Mouse (Mus musculus): Measurements from ENCODE around the gene 1700029I15Rik. TPM values are rescaled to one million over a fixed set of nuclear protein-coding genes. Genes with fewer than 3 reads are reported as not detected.

The 1700029I15Rik gene
- polyA plus RNA-seq, 1 experiment from 2014 or later = 8.0 TPM

- no peak for ATAC-seq (ENCODE audit: low FRiP score)
- Histone ChIP-seq H3K27ac (replicated peaks) (no peak overlapping the region), H3K4me3 (replicated peaks) (no peak overlapping the region), H3K4me1 (peaks cover 7% of the 10 kb centered on the region; the same call in 1 of the 2 replicates), H3K9me3 (replicated peaks) (no peaks in the 10 kb centered on the region), H3K36me3 (peaks cover 37% of the 10 kb centered on the region), H3K4me2 (no peak overlapping the region), H3K27me3 (replicated peaks) (no peaks in the 10 kb centered on the region), H3K9ac (replicated peaks) (no peak overlapping the region)
- WGBS = 94% methylated on average over 6 of the region's 6 CpGs
These were observed 19.6 kb upstream of the 1700029I15Rik start for GRCm38 (mm10) chr2:92362571-92363228.

DNA sequence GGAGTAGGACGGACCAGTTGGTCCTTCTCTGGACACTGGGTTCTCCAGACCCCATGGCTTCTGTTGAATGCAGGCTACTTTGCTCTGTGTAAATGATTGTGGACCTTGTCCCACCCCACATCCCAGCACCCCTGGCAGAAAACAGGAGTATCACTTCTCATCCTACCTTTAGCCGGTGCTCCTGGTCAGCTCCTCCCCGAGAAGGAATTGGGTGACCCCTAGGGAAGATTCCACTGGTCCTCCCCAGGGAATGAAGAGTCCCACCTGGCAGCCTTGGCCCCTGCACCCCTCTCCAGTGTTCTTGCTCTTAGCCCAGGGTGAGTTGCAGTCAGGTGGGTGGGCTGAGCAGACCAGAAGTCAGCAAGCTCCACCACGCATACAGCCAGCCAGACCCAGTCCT is 18.3 kb upstream of the 1700029I15Rik start:
- H3K4me3 ChIP-seq (replicated peaks) = no peak overlapping the region
- peaks cover 6% of the 10 kb centered on the region for H3K27me3 ChIP-seq (replicated peaks)
- H3K9ac ChIP-seq (replicated peaks) = no peak overlapping the region
- no peak overlapping the region for H3K4me2 ChIP-seq
- ATAC-seq (ENCODE audit: low FRiP score) = no peak
- 93% methylated on average over 4 of the region's 4 CpGs for WGBS
- peaks cover 23% of the 10 kb centered on the region for H3K36me3 ChIP-seq
- no peak overlapping the region for H3K27ac ChIP-seq (replicated peaks)
- H3K4me1 ChIP-seq = peaks cover 7% of the 10 kb centered on the region; the same call in 1 of the 2 replicates
- H3K9me3 ChIP-seq (replicated peaks) = no peaks in the 10 kb centered on the region

- peaks cover 5% of the 10 kb centered on the region for H3K4me1 ChIP-seq
- no peak for ATAC-seq (ENCODE audit: low FRiP score)
These were observed 16.8 kb upstream of the 1700029I15Rik start for GRCm38 (mm10) chr2:92365568-92365967.

DNA sequence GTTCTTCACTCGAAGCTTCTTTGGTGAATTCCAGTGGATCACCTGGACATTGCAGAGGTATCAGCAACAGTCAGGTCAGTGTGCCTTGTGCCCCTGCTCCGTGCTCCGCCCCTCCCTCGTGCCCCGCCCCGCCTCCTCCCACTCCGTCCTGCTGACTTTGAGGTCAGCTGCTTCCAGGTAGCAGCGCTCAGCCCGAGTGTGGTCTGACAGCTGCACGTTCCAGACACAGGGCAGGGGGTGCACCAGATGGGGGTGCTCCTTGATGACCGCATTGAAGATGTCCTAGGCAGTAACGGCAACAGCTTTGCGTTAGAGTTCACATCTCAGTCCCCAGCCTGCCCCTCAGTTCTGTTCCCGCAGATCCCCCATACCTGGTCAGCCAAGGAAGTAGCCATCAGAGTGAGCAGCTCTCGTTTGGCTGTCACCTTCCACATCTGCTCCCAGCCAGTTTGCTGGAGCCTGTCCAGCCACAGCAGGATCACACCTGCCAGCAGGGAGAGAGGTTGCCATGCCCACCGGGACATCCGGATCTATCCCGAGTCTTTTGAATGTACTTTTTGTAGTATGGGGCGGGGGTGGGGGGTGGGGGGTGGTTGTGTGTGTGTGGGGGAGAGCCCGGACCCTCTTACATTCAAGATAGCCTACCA is 14.8 kb upstream of the 1700029I15Rik start:
- no peaks in the 10 kb centered on the region for H3K9me3 ChIP-seq (replicated peaks)
- H3K4me1 ChIP-seq = peaks cover 25% of the 10 kb centered on the region
- 40% methylated on average over 20 of the region's 20 CpGs for WGBS
- no peak overlapping the region for H3K4me3 ChIP-seq (replicated peaks)
- H3K36me3 ChIP-seq = peaks cover 6% of the 10 kb centered on the region
- peaks cover 35% of the 10 kb centered on the region for H3K27me3 ChIP-seq (replicated peaks)
- H3K9ac ChIP-seq (replicated peaks) = no peak overlapping the region
- no peak for ATAC-seq (ENCODE audit: low FRiP score)
- H3K27ac ChIP-seq (replicated peaks) = no peak overlapping the region
- H3K4me2 ChIP-seq = no peak overlapping the region

More at GRCm38 (mm10) chr2:92365568-92365967, 16.8 kb upstream of the 1700029I15Rik start:
- Histone ChIP-seq H3K27ac (replicated peaks) (no peak overlapping the region), H3K36me3 (peaks cover 9% of the 10 kb centered on the region), H3K27me3 (replicated peaks) (peaks cover 21% of the 10 kb centered on the region), H3K9me3 (replicated peaks) (no peaks in the 10 kb centered on the region), H3K4me2 (no peak overlapping the region), H3K4me3 (replicated peaks) (no peak overlapping the region), H3K9ac (replicated peaks) (no peak overlapping the region)
- WGBS = 93% methylated on average over 10 of the region's 10 CpGs

- ATAC-seq (ENCODE audit: low FRiP score) = no peak
- Histone ChIP-seq H3K4me3 (replicated peaks) (peak overlapping the region; percentile 32), H3K27ac (replicated peaks) (no peak overlapping the region), H3K9ac (replicated peaks) (peak overlapping the region; percentile 22; the same call in 1 of the 2 replicates), H3K36me3 (no peaks in the 10 kb centered on the region), H3K27me3 (replicated peaks) (peaks cover 35% of the 10 kb centered on the region), H3K9me3 (replicated peaks) (no peaks in the 10 kb centered on the region), H3K4me2 (peak overlapping the region; percentile 58), H3K4me1 (peaks cover 48% of the 10 kb centered on the region)
- WGBS = 17% methylated on average over 19 of the region's 19 CpGs
These were observed 12.0 kb upstream of the 1700029I15Rik start for GRCm38 (mm10) chr2:92370375-92370774.

GRCm38 (mm10) chr2:92370821-92371805 is 11.2 kb upstream of the 1700029I15Rik start:
- no peaks in the 10 kb centered on the region for H3K36me3 ChIP-seq
- H3K27ac ChIP-seq (replicated peaks) = no peak overlapping the region
- no peak for ATAC-seq (ENCODE audit: low FRiP score)
- H3K9me3 ChIP-seq (replicated peaks) = no peaks in the 10 kb centered on the region
- peak overlapping the region; percentile 32 for H3K4me3 ChIP-seq (replicated peaks)
- peak overlapping the region; percentile 58 for H3K4me2 ChIP-seq
- peaks cover 35% of the 10 kb centered on the region for H3K27me3 ChIP-seq (replicated peaks)
- 5% methylated on average over 45 of the region's 45 CpGs for WGBS
- H3K9ac ChIP-seq (replicated peaks) = peak overlapping the region; percentile 22; the same call in 1 of the 2 replicates
- H3K4me1 ChIP-seq = peaks cover 55% of the 10 kb centered on the region

DNA sequence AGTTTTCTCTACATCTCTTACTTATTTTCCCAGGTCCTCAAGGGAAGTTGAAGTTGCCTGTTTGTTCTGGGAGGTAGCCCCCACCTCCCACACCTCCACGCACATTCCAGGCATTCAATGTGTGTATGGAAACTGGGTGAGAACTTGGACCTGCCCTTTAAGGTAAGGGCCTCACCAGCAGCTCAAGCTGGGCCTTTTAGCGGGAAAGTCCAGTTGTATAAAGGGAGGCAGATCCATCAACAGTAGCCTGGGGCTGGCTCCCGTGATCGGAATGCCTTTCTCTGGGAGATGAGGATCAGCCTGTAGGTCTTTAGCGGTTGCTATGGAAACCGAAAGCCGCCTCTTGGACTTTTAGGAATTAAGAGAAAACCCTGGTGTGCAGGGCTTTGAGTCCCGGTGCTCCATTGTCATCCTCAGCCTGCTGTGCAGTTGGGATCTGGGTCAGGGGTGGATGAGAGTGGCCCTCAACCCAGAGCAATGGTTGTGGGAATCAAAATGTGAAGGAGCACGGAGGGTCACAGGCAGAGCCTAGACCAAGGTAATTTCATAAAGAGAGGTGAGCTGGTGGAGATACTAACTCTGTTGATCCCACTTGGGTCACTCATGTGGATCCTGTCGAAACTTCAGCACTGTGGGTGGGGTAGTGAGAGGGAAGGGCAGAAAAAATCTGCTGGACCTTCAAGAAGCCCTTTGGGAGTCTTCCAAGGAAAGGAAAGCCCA is 10.2 kb upstream of the 1700029I15Rik start:
- 0 out of 2 replicates have a peak overlapping the region, but pooled peaks have one; percentile 9 for H3K27ac ChIP-seq (replicated peaks)
- no peak overlapping the region for H3K4me3 ChIP-seq (replicated peaks)
- 10% methylated on average over 10 of the region's 10 CpGs for WGBS
- H3K9me3 ChIP-seq (replicated peaks) = no peaks in the 10 kb centered on the region
- no peak for ATAC-seq (ENCODE audit: low FRiP score)
- peaks cover 62% of the 10 kb centered on the region for H3K4me1 ChIP-seq
- no peaks in the 10 kb centered on the region for H3K36me3 ChIP-seq
- H3K27me3 ChIP-seq (replicated peaks) = peaks cover 35% of the 10 kb centered on the region
- no peak overlapping the region for H3K4me2 ChIP-seq
- H3K9ac ChIP-seq (replicated peaks) = no peak overlapping the region

DNA sequence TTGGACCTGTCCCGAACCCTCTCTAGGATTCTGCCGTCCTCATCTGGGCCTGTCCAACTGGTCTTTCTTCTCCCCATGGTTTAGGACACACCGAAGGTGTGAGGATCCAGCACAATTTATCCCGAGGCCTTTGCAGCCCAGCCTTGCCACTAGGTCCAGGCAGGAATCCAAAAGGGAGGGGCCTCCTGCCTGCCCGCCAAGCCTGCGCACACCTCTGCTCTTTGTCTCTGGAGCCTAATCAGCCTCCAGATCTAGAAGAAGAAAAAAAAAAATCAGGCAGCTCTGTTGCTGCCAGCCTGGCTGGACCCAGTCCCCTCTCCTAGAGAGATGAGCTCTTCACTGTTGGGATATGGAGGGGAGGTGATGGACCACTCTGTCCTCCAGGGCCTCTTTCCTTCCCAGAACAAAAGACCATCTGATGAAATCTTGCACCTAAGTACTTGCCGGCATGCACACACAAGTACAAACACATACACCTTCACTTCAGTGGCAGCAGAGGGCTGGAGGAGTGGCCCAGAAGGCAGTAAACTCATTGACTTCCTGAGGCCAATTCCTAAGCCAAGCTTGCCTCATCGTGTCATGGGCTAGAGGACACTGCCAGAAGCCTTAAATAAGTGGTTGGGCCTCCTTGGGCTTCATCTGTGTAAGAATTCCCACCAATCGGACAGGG is 9.4 kb upstream of the 1700029I15Rik start:
- Histone ChIP-seq H3K9me3 (replicated peaks) (no peaks in the 10 kb centered on the region), H3K27me3 (replicated peaks) (peaks cover 35% of the 10 kb centered on the region), H3K4me1 (peaks cover 62% of the 10 kb centered on the region), H3K4me2 (no peak overlapping the region), H3K9ac (replicated peaks) (no peak overlapping the region), H3K27ac (replicated peaks) (0 out of 2 replicates have a peak overlapping the region, but pooled peaks have one; percentile 9), H3K4me3 (replicated peaks) (no peak overlapping the region), H3K36me3 (peaks cover 1% of the 10 kb centered on the region)
- ATAC-seq (ENCODE audit: low FRiP score) = no peak
- 38% methylated on average over 9 of the region's 9 CpGs for WGBS

- H3K4me2 ChIP-seq = 0 out of 2 replicates have a peak overlapping the region, but pooled peaks have one; percentile 92
- WGBS = 64% methylated on average over 11 of the region's 11 CpGs
- H3K4me1 ChIP-seq = peaks cover 62% of the 10 kb centered on the region
These were observed 8.9 kb upstream of the 1700029I15Rik start for GRCm38 (mm10) chr2:92373437-92373813.

GRCm38 (mm10) chr2:92374514-92374913 is 7.8 kb upstream of the 1700029I15Rik start, which contains the start of the genes Pex16 and Large2:
Gene Pex16, plus strand, starts transcription at chr2:92374676.
Gene Large2, minus strand, starts transcription at chr2:92374869.
- H3K4me1 ChIP-seq = peaks cover 62% of the 10 kb centered on the region
- peak within 1 kb of the TSS; percentile 81 for H3K4me3 ChIP-seq (replicated peaks)
- ATAC-seq (ENCODE audit: low FRiP score) = peak; percentile 69
- peaks cover 25% of the 10 kb centered on the region for H3K27me3 ChIP-seq (replicated peaks)
- H3K36me3 ChIP-seq = peaks cover 17% of the 10 kb centered on the region
- WGBS = 5% methylated on average over 16 of the region's 16 CpGs
- H3K4me2 ChIP-seq = peak within 1 kb of the TSS; percentile 92
- H3K9me3 ChIP-seq (replicated peaks) = no peaks in the 10 kb centered on the region
- H3K9ac ChIP-seq (replicated peaks) = peak within 1 kb of the TSS; percentile 85
- H3K27ac ChIP-seq (replicated peaks) = peak within 1 kb of the TSS; percentile 86

More at GRCm38 (mm10) chr2:92373437-92373813, 8.9 kb upstream of the 1700029I15Rik start:
- Histone ChIP-seq H3K9ac (replicated peaks) (no peak overlapping the region), H3K9me3 (replicated peaks) (no peaks in the 10 kb centered on the region), H3K4me3 (replicated peaks) (no peak overlapping the region), H3K27ac (replicated peaks) (no peak overlapping the region), H3K36me3 (peaks cover 7% of the 10 kb centered on the region), H3K27me3 (replicated peaks) (peaks cover 35% of the 10 kb centered on the region)
- ATAC-seq (ENCODE audit: low FRiP score) = no peak

Measured in neural tube, embryonic 15.5 days (tissue).